Mouse (Mus musculus) embryonic stem cell, embryonic (primary cell): ENCODE measurements at regions not wholly inside any gene's neighbourhood (a gene's known extent, or its start where the extent isn't known, plus 50 kb on each side); places are given as distances from the start of the nearest gene placed in this dataset.

Experiments used
- CTCF ChIA-PET, 4 experiments: fragments of 300-600 bp in 2 of 4; fragments of 350-600 bp in 2 of 4; sonication (Branson Sonifier 250); formaldehyde crosslinking; loops; one replicate each; lab custom pipeline; 2022; ENCODE audit warnings: inconsistent platforms in 2 of 4; lab: Charles Lee
- POLR2A ChIA-PET, 4 experiments: fragments of 300-600 bp in 2 of 4; fragments of 350-600 bp in 2 of 4; sonication (Branson Sonifier 250); formaldehyde crosslinking; loops; one replicate each; lab custom pipeline; 2022; ENCODE audit warnings: antibody characterized with exemption in 4 of 4, inconsistent platforms in 1 of 4; lab: Charles Lee

- ChIA-PET POLR2A (interaction anchor here in 3 of 4 experiments (0.5 to 2.1 kb wide), 14 partner anchors 8 to 463 kb away, joined by 3 to 11 read pairs (median 4); no protein-coding TSS in a partner anchor), CTCF (interaction anchor here (0.6 to 2.4 kb wide), 29 partner anchors 8 to 1357 kb away, joined by 3 to 16 read pairs (median 4); no protein-coding TSS in a partner anchor)
Observed at GRCm38 (mm10) chr13:37468304-37469178, 123.5 kb downstream of the Ly86 start.

GRCm38 (mm10) chr13:37470230-37470907 lies 125.4 kb downstream of the Ly86 start:
- CTCF ChIA-PET: interaction anchor here in 2 of 4 experiments (0.6 to 0.7 kb wide), 3 partner anchors 28 to 413 kb away, joined by 3 to 4 read pairs (median 3); no protein-coding TSS in a partner anchor
- POLR2A ChIA-PET: interaction anchor here in 2 of 4 experiments (1.0 to 2.0 kb wide), 6 partner anchors 8 to 53 kb away, joined by 3 to 5 read pairs (median 3); no protein-coding TSS in a partner anchor

GRCm38 (mm10) chr13:37473359-37473758 lies 128.4 kb downstream of the Ly86 start:
- POLR2A ChIA-PET: interaction anchor here in 3 of 4 experiments (0.7 to 0.8 kb wide), 3 partner anchors 11 to 1017 kb away, joined by 3 to 6 read pairs (median 4); no protein-coding TSS in a partner anchor
- CTCF ChIA-PET: interaction anchor here in 1 of 4 experiments (0.6 kb wide), 1 partner anchor 12 kb away, joined by 4 read pairs; no protein-coding TSS in a partner anchor

- CTCF ChIA-PET: interaction anchor here in 1 of 4 experiments (0.9 kb wide), 1 partner anchor 8 kb away, joined by 3 read pairs; no protein-coding TSS in a partner anchor
- POLR2A ChIA-PET: interaction anchor here in 3 of 4 experiments (0.7 to 1.1 kb wide), 3 partner anchors 36 to 607 kb away, joined by 3 to 4 read pairs (median 3); no protein-coding TSS in a partner anchor
Observed at GRCm38 (mm10) chr13:37475804-37476203, 130.8 kb downstream of the Ly86 start.

GRCm38 (mm10) chr13:37476256-37477053 lies 131.4 kb downstream of the Ly86 start:
- POLR2A ChIA-PET: interaction anchor here (0.6 to 3.0 kb wide), 10 partner anchors 7 to 608 kb away, joined by 3 to 13 read pairs (median 4); no protein-coding TSS in a partner anchor
- CTCF ChIA-PET: interaction anchor here in 1 of 4 experiments (0.6 to 1.2 kb wide), 3 partner anchors 8 to 435 kb away, joined by 3 to 4 read pairs (median 3); no protein-coding TSS in a partner anchor

- ChIA-PET CTCF (interaction anchor here in 3 of 4 experiments (0.8 to 1.2 kb wide), 5 partner anchors 9 to 65 kb away, joined by 3 to 4 read pairs (median 3); no protein-coding TSS in a partner anchor), POLR2A (interaction anchor here in 3 of 4 experiments (0.7 to 3.0 kb wide), 13 partner anchors 8 to 102 kb away, joined by 3 to 13 read pairs (median 4); no protein-coding TSS in a partner anchor)
Observed at GRCm38 (mm10) chr13:37477342-37477741, 132.3 kb downstream of the Ly86 start.

GRCm38 (mm10) chr13:37477749-37478548 lies 132.9 kb downstream of the Ly86 start:
- POLR2A ChIA-PET: interaction anchor here in 3 of 4 experiments (0.6 to 3.0 kb wide), 16 partner anchors 9 to 487 kb away, joined by 3 to 13 read pairs (median 4); no protein-coding TSS in a partner anchor
- CTCF ChIA-PET: interaction anchor here (0.6 to 1.2 kb wide), 8 partner anchors 10 to 1272 kb away, joined by 3 to 8 read pairs (median 4); no protein-coding TSS in a partner anchor

- ChIA-PET CTCF (no interaction called here), POLR2A (interaction anchor here in 2 of 4 experiments (1.4 to 3.0 kb wide), 4 partner anchors 10 to 486 kb away, joined by 3 to 13 read pairs (median 7); no protein-coding TSS in a partner anchor)
Observed at GRCm38 (mm10) chr13:37479182-37479691, 134.2 kb downstream of the Ly86 start.

GRCm38 (mm10) chr13:37481514-37481913 lies 136.5 kb downstream of the Ly86 start:
- ChIA-PET POLR2A (interaction anchor here in 2 of 4 experiments (0.6 to 1.6 kb wide), 10 partner anchors 11 to 755 kb away, joined by 3 to 5 read pairs (median 3); no protein-coding TSS in a partner anchor), CTCF (interaction anchor here in 2 of 4 experiments (0.6 to 3.0 kb wide), 5 partner anchors 14 to 56 kb away, joined by 3 to 9 read pairs (median 5); no protein-coding TSS in a partner anchor)

- ChIA-PET POLR2A (interaction anchor here in 2 of 4 experiments (0.6 to 1.6 kb wide), 13 partner anchors 12 to 755 kb away, joined by 3 to 5 read pairs (median 3); no protein-coding TSS in a partner anchor), CTCF (interaction anchor here in 2 of 4 experiments (0.6 to 3.0 kb wide), 5 partner anchors 13 to 56 kb away, joined by 3 to 9 read pairs (median 5); no protein-coding TSS in a partner anchor)
Observed at GRCm38 (mm10) chr13:37482038-37482437, 137.0 kb downstream of the Ly86 start.

GRCm38 (mm10) chr13:37482589-37482988 lies 137.6 kb downstream of the Ly86 start:
- ChIA-PET POLR2A (interaction anchor here in 3 of 4 experiments (0.7 to 1.6 kb wide), 10 partner anchors 12 to 496 kb away, joined by 3 to 5 read pairs (median 3); no protein-coding TSS in a partner anchor), CTCF (interaction anchor here in 2 of 4 experiments (0.8 to 3.0 kb wide), 3 partner anchors 13 to 49 kb away, joined by 5 to 9 read pairs (median 6); no protein-coding TSS in a partner anchor)

GRCm38 (mm10) chr13:37483010-37483855 lies 138.2 kb downstream of the Ly86 start:
- CTCF ChIA-PET: interaction anchor here in 1 of 4 experiments (1.5 to 3.0 kb wide), 2 partner anchors 30 to 49 kb away, joined by 5 to 9 read pairs; no protein-coding TSS in a partner anchor

GRCm38 (mm10) chr13:37484631-37485030 lies 139.6 kb downstream of the Ly86 start:
- POLR2A ChIA-PET: interaction anchor here in 1 of 4 experiments (0.6 kb wide), 1 partner anchor 441 kb away, joined by 3 read pairs; no protein-coding TSS in a partner anchor
- CTCF ChIA-PET: interaction anchor here in 1 of 4 experiments (1.5 kb wide), 1 partner anchor 31 kb away, joined by 5 read pairs; no protein-coding TSS in a partner anchor

More at GRCm38 (mm10) chr13:37483010-37483855, 138.2 kb downstream of the Ly86 start:
- POLR2A ChIA-PET: interaction anchor here (0.6 to 1.5 kb wide), 9 partner anchors 10 to 671 kb away, joined by 3 to 6 read pairs (median 4); no protein-coding TSS in a partner anchor
